Mouse (Mus musculus): ENCODE data around the gene Sfxn4. TPM values are rescaled to one million over a fixed set of nuclear protein-coding genes. Genes with fewer than 3 reads are reported as not detected.

Sfxn4 gene
- polyA plus RNA-seq, 1 experiment from 2014 or later, result 12.9 TPM

DNA sequence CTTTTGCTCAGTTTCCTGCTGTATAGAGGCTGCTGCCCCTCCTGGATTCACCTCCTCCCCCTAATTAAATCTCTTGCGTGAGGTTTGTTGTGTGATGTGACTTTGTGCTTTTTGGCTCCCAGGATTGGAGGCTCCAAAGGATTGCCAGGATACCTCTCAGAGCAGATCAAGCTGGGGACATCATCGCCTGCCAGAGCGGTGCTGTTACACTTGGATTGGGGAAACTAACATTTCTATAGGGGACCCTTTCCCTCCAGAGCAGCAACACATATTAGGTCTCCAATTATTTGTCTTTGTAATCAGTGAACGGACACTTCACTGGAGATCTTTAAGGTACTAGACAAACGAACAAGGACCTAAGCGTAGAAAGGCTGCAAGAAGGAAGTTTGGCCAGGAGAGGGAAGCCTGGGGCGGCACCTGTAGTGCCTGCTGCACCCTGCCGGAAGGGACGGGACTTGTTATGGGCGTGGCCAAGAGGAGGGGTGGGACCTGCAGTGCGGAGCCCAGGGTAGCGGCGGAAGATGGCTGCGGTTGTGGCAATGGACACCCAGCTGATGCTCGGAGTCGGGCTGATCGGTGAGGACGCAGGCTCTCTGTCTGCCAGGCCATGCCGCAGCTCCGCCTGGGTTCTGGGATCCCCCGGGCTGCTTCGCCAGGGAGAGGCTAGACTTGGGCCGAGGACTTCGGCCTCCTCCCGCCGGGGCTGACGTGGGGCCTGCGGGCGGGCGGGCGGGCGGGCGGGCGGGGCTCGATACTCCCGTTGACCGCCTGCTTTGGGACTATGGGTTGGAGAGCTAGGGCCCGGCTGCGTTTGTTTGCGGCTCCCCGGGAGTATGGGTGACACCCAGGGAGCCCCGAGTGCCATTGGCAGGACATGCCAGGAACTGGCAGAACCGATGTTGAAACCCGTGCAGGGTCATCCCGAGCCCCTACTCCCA lies 49.9 kb downstream of the Sfxn4 start, which contains the start of gene Fam45a:
TSS of gene Fam45a (plus strand) at position 488 of the 938 bp plus-strand sequence.
- H3K4me1 ChIP-seq (ENCODE audit: control insufficient read depth, insufficient read depth, low read length), result peaks cover 4% of the 10 kb centered on the region; the same call in 1 of the 2 replicates
- peak within 1 kb of the TSS; percentile 66 for H3K4me2 ChIP-seq (ENCODE audit: low read length)
- H3K36me3 ChIP-seq (ENCODE audit: control insufficient read depth, insufficient read depth, low read length), result peaks cover 15% of the 10 kb centered on the region
- peak; percentile 99 for ATAC-seq (ENCODE audit: low FRiP score, low TSS enrichment)
- peak within 1 kb of the TSS; percentile 75 for H3K27ac ChIP-seq (replicated peaks; ENCODE audit: low read depth, low read length)
- peak within 1 kb of the TSS; percentile 58 for H3K4me3 ChIP-seq (replicated peaks; ENCODE audit: low read depth, low read length)
- WGBS, result 1% methylated on average over 42 of the region's 45 CpGs
- H3K27me3 ChIP-seq (ENCODE audit: control insufficient read depth, insufficient read depth, low read length), result no peaks in the 10 kb centered on the region
- H3K9me3 ChIP-seq (ENCODE audit: control insufficient read depth, low read length), result no peaks in the 10 kb centered on the region
- peak within 1 kb of the TSS; percentile 82 for H3K9ac ChIP-seq (replicated peaks; ENCODE audit: low read length)
- peak; percentile 93 for DNase-seq

DNA sequence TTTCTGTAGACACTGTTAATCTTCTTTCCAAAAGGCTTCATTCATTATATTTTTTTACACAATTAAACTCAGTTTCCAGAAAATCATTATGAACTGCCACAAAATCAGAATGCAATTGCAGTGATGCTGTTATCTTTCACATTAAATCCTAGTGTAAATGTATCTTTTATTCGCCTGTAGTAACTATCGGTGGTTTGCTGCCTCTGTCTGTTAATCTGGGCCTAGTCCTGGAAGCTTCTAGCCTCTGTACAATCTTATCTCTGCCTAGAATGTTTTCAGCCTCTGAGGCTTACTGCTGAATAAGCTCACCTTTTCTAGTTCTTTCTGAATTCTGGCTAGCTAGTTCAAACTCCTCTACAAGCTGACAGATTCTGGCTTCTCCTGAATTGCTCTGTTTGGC lies 51.4 kb downstream of the Sfxn4 start:
- Histone ChIP-seq H3K9ac (replicated peaks; ENCODE audit: low read length) (no peak overlapping the region), H3K9me3 (ENCODE audit: control insufficient read depth, low read length) (no peaks in the 10 kb centered on the region), H3K27ac (replicated peaks; ENCODE audit: low read depth, low read length) (no peak overlapping the region), H3K4me3 (replicated peaks; ENCODE audit: low read depth, low read length) (no peak overlapping the region), H3K4me2 (ENCODE audit: low read length) (no peak overlapping the region), H3K36me3 (ENCODE audit: control insufficient read depth, insufficient read depth, low read length) (peaks cover 5% of the 10 kb centered on the region), H3K27me3 (ENCODE audit: control insufficient read depth, insufficient read depth, low read length) (no peaks in the 10 kb centered on the region), H3K4me1 (ENCODE audit: control insufficient read depth, insufficient read depth, low read length) (peaks cover 4% of the 10 kb centered on the region; the same call in 1 of the 2 replicates)
- DNase-seq (no peak), ATAC-seq (ENCODE audit: low FRiP score, low TSS enrichment) (no peak)
- WGBS, result 95% methylated on average over 2 of the region's 2 CpGs

DNA sequence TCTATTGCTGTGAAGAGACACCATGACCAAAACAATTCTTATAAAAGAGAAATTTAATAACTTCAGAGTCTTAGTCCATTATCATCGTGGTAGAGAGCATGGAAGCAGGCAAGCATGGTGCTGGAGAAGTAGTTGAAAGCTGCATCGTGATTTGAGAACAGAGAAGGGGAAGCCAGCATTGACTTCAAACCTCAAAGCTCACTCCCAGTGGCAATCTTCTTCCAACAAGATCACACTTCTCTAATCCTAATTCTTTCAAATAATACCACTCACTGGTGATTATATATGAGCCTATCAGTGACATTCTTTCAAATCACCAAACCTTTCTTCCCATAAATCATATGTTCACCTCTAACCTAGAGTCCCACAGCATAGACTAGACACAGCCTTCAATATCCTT lies 56.4 kb downstream of the Sfxn4 start:
- H3K27ac ChIP-seq (replicated peaks; ENCODE audit: low read depth, low read length), result no peak overlapping the region
- no peak for ATAC-seq (ENCODE audit: low FRiP score, low TSS enrichment)
- H3K9me3 ChIP-seq (ENCODE audit: control insufficient read depth, low read length), result no peaks in the 10 kb centered on the region
- no peak for DNase-seq
- H3K27me3 ChIP-seq (ENCODE audit: control insufficient read depth, insufficient read depth, low read length), result no peaks in the 10 kb centered on the region
- H3K4me3 ChIP-seq (replicated peaks; ENCODE audit: low read depth, low read length), result no peak overlapping the region
- no peaks in the 10 kb centered on the region for H3K36me3 ChIP-seq (ENCODE audit: control insufficient read depth, insufficient read depth, low read length)
- 65% methylated on average over 2 of the region's 2 CpGs for WGBS
- no peaks in the 10 kb centered on the region for H3K4me1 ChIP-seq (ENCODE audit: control insufficient read depth, insufficient read depth, low read length)
- no peak overlapping the region for H3K4me2 ChIP-seq (ENCODE audit: low read length)
- H3K9ac ChIP-seq (replicated peaks; ENCODE audit: low read length), result no peak overlapping the region

DNA sequence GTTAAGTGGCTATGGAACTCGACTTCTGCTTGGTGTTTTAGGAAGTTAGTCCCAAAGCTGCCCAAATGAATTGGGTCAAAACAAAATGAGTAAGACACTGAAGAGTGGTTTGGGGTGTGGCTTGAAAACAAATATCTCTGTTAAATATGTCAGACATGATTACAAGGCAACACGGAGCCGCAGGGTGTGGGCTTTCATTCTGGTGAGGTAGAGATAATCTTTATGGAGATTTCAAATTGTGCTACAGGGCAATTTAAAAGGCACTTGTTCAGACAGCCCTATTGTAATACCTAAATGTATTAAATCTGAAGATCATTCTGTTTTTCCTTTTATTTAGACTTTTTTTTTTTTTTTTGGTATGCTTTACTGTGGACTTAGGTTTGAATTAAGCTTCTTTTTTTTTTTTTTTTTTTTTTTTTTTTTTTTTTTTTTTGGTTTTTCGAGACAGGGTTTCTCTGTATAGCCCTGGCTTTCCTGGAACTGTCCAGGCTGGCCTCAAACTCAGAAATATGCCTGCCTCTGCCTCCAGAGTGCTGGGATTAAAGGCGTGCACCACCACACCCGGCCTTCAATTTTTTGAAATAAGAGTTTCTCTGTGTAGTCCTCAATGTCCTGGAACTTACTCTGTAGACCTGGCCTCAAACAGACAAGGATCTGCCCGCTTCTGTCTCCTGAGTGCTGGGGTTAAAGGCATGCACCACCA lies 61.3 kb downstream of the Sfxn4 start:
- 78% methylated on average over 7 of the region's 7 CpGs for WGBS
- Histone ChIP-seq H3K4me2 (ENCODE audit: low read length) (no peak overlapping the region), H3K9me3 (ENCODE audit: control insufficient read depth, low read length) (no peaks in the 10 kb centered on the region), H3K36me3 (ENCODE audit: control insufficient read depth, insufficient read depth, low read length) (no peaks in the 10 kb centered on the region), H3K4me3 (replicated peaks; ENCODE audit: low read depth, low read length) (no peak overlapping the region), H3K4me1 (ENCODE audit: control insufficient read depth, insufficient read depth, low read length) (no peaks in the 10 kb centered on the region), H3K27ac (replicated peaks; ENCODE audit: low read depth, low read length) (no peak overlapping the region), H3K27me3 (ENCODE audit: control insufficient read depth, insufficient read depth, low read length) (no peaks in the 10 kb centered on the region), H3K9ac (replicated peaks; ENCODE audit: low read length) (no peak overlapping the region)
- ATAC-seq (ENCODE audit: low FRiP score, low TSS enrichment), result no peak
- DNase-seq, result no peak

DNA sequence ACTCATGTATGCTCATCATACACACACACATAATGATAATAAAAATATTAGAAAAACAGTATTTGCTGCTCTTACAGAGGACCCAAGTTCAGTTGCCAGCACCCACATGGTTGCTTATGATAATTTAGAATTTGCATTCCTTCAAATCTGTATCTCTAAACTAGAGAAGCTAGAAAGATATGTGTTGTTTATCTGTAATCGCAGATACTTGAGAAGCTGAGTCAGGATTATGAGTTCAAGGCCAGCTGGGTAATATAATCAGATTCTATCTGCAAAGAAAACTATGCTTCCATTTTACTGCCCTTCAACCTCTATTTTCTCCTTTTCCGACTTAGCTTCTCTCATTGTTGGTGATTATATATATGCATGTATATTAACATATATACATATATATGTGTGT lies 63.9 kb downstream of the Sfxn4 start:
- no peaks in the 10 kb centered on the region for H3K4me1 ChIP-seq (ENCODE audit: control insufficient read depth, insufficient read depth, low read length)
- 92% methylated on average over 2 of the region's 2 CpGs for WGBS
- H3K4me3 ChIP-seq (replicated peaks; ENCODE audit: low read depth, low read length), result no peak overlapping the region
- no peaks in the 10 kb centered on the region for H3K36me3 ChIP-seq (ENCODE audit: control insufficient read depth, insufficient read depth, low read length)
- no peak overlapping the region for H3K9ac ChIP-seq (replicated peaks; ENCODE audit: low read length)
- H3K9me3 ChIP-seq (ENCODE audit: control insufficient read depth, low read length), result no peaks in the 10 kb centered on the region
- no peaks in the 10 kb centered on the region for H3K27me3 ChIP-seq (ENCODE audit: control insufficient read depth, insufficient read depth, low read length)
- ATAC-seq (ENCODE audit: low FRiP score, low TSS enrichment) (no peak), DNase-seq (no peak)
- H3K4me2 ChIP-seq (ENCODE audit: low read length), result no peak overlapping the region
- no peak overlapping the region for H3K27ac ChIP-seq (replicated peaks; ENCODE audit: low read depth, low read length)

DNA sequence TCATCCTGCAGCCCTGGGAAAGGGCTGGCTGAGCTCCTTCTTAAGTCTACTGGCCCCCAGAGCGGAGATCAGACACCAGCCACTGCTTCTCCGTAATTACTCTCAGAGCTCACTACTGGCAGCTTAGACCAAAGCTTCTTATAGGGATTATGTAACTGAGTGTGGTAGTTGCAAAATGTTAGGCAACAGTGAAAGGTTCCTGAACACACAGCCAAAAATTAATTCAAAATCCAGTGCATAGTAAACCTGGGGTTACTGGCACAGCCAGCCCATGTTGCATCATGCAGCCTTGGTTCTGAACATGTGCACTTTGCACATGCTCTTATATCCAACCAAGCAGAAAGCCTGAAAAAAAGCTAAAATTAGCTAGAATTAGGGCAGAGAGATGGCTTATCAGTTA lies 66.0 kb downstream of the Sfxn4 start:
- Histone ChIP-seq H3K36me3 (ENCODE audit: control insufficient read depth, insufficient read depth, low read length) (no peaks in the 10 kb centered on the region), H3K4me3 (replicated peaks; ENCODE audit: low read depth, low read length) (no peak overlapping the region), H3K9ac (replicated peaks; ENCODE audit: low read length) (no peak overlapping the region), H3K4me2 (ENCODE audit: low read length) (no peak overlapping the region), H3K27ac (replicated peaks; ENCODE audit: low read depth, low read length) (no peak overlapping the region), H3K4me1 (ENCODE audit: control insufficient read depth, insufficient read depth, low read length) (no peaks in the 10 kb centered on the region), H3K27me3 (ENCODE audit: control insufficient read depth, insufficient read depth, low read length) (no peaks in the 10 kb centered on the region), H3K9me3 (ENCODE audit: control insufficient read depth, low read length) (no peaks in the 10 kb centered on the region)
- 85% methylated on average over 2 of the region's 2 CpGs for WGBS
- DNase-seq, result no peak
- no peak for ATAC-seq (ENCODE audit: low FRiP score, low TSS enrichment)

DNA sequence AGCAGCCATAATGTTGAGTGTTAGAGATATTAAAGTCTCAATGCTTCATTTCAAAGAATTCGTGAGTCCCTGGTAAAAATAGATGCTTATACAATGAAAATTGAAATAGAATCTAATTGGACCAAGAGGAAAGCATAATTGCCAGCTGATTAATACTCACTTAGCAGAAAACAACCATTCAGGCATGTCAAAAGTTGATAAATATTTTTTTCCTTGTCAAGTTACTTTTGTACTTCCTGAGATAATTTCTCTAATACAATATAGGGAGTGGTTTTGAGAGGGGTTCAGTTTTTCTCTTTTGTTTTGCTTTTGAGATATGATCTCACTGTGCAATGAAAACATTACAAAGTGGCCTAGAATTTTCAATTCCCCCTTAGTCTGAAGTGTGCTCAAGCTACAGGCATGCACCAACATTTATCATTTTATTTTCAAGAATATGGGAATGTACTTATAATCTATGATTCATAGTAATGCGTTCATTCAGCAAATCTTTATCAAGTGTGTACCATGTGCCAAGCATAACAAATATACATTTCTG lies 68.0 kb downstream of the Sfxn4 start:
- no peak overlapping the region for H3K4me2 ChIP-seq (ENCODE audit: low read length)
- H3K9me3 ChIP-seq (ENCODE audit: control insufficient read depth, low read length), result no peaks in the 10 kb centered on the region
- ATAC-seq (ENCODE audit: low FRiP score, low TSS enrichment) (no peak), DNase-seq (no peak)
- no peak overlapping the region for H3K4me3 ChIP-seq (replicated peaks; ENCODE audit: low read depth, low read length)
- H3K4me1 ChIP-seq (ENCODE audit: control insufficient read depth, insufficient read depth, low read length), result peaks cover 11% of the 10 kb centered on the region
- H3K36me3 ChIP-seq (ENCODE audit: control insufficient read depth, insufficient read depth, low read length), result no peaks in the 10 kb centered on the region
- no peak overlapping the region for H3K9ac ChIP-seq (replicated peaks; ENCODE audit: low read length)
- 94% methylated on average over 2 of the region's 2 CpGs for WGBS
- H3K27ac ChIP-seq (replicated peaks; ENCODE audit: low read depth, low read length), result no peak overlapping the region
- H3K27me3 ChIP-seq (ENCODE audit: control insufficient read depth, insufficient read depth, low read length), result no peaks in the 10 kb centered on the region

DNA sequence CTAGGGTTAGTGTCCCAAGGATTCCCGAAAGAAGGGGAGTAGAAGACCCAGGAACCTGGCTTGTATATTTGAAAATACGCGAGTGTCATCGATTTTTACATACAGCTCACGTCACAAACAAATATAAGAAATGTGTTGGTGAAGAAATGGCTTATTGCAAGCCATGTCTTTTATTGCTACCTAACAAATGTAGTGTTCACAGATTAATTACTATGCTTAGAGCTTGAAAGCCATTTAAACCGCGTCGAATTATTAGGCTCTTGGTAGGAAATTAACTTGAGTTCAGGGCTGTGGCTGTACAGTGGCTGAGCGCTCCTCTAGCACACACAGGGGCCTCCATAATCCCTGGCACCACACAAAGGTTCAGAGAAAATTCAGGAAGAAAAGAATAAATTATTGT lies 70.1 kb downstream of the Sfxn4 start:
- no peaks in the 10 kb centered on the region for H3K9me3 ChIP-seq (ENCODE audit: control insufficient read depth, low read length)
- ATAC-seq (ENCODE audit: low FRiP score, low TSS enrichment), result no peak
- WGBS, result 14% methylated on average over 9 of the region's 9 CpGs

More for the DNA sequence above, 70.1 kb downstream of the Sfxn4 start:
- H3K36me3 ChIP-seq (ENCODE audit: control insufficient read depth, insufficient read depth, low read length), result no peaks in the 10 kb centered on the region
- DNase-seq, result no peak
- H3K4me1 ChIP-seq (ENCODE audit: control insufficient read depth, insufficient read depth, low read length), result peaks cover 20% of the 10 kb centered on the region
- no peaks in the 10 kb centered on the region for H3K27me3 ChIP-seq (ENCODE audit: control insufficient read depth, insufficient read depth, low read length)
- peak overlapping the region; percentile 99 for H3K4me3 ChIP-seq (replicated peaks; ENCODE audit: low read depth, low read length)
- peak overlapping the region; percentile 94 for H3K27ac ChIP-seq (replicated peaks; ENCODE audit: low read depth, low read length)
- peak overlapping the region; percentile 69 for H3K4me2 ChIP-seq (ENCODE audit: low read length)
- peak overlapping the region; percentile 99 for H3K9ac ChIP-seq (replicated peaks; ENCODE audit: low read length)
